25 mouse cellular contexts compared by ENCODE assay signal in genomic region chr2:74482651-74483050, GRCm38 (mm10).
DNase-seq lines count a peak whose midpoint lies in the region; ATAC-seq and TF ChIP-seq lines count a peak whose summit lies in the region.
"Had no signal": no experiment of that assay in that cellular context is flagged by ENCODE, and none has a peak within 500 bp of the region (broad histone marks: within the 10 kb centered on the region; RNA-seq: fewer than 3 reads in every experiment).

No protein-coding gene starts in this region.

- H3K79me2 ChIP-seq in C2C12 (ENCODE audit: control insufficient read depth, insufficient read depth) = no peaks in the 10 kb centered on the region

- no peaks in the 10 kb centered on the region for H3K4me1 ChIP-seq in embryonic fibroblast, embryonic 13.5 days (ENCODE audit: control insufficient read depth, insufficient read depth, low read length)
- H3K4me1 ChIP-seq in hindbrain, embryonic 10.5 days (replicated peaks) = peaks cover 3% of the 10 kb centered on the region; the same call in 1 of the 2 replicates
- H3K4me1 ChIP-seq in intestine, embryonic 16.5 days (ENCODE audit: control insufficient read depth, insufficient read depth, low read length) = no peaks in the 10 kb centered on the region
- H3K4me1 ChIP-seq in intestine, postnatal 0 days (replicated peaks; ENCODE audit: control insufficient read depth, insufficient read depth, low read length) = no peaks in the 10 kb centered on the region
- H3K4me1 ChIP-seq: embryonic facial prominence, embryonic 10.5 days; embryonic facial prominence, embryonic 12.5 days; forebrain, embryonic 13.5 days; forebrain, embryonic 15.5 days had no signal

- H3K79me3 ChIP-seq in C2C12 (ENCODE audit: low read depth) = no peaks in the 10 kb centered on the region

- ATAC-seq in granulocyte monocyte progenitor cell, adult 5-6 weeks (replicated peaks; ENCODE audit: poor library complexity, severe bottlenecking) = 0 out of 2 replicates have a peak, but pooled peaks have one; percentile 14
- no peak for ATAC-seq in intestine, embryonic 16.5 days
- ATAC-seq in intestine, postnatal 0 days = no peak
- ATAC-seq: activated CD4-positive, CD25-positive, alpha-beta regulatory T cell, adult 4 months; forebrain, embryonic 13.5 days; forebrain, embryonic 15.5 days; Patski had no signal

- no peak overlapping the region for H3K9ac ChIP-seq in intestine, embryonic 16.5 days (ENCODE audit: low read depth, low read length)
- H3K9ac ChIP-seq in intestine, postnatal 0 days (ENCODE audit: low read depth, low read length) = no peak overlapping the region
- H3K9ac ChIP-seq: embryonic facial prominence, embryonic 12.5 days; forebrain, embryonic 13.5 days; forebrain, embryonic 15.5 days; forebrain, postnatal 0 days had no signal

- peak; percentile 62 for DNase-seq in 3T3-L1 (ENCODE audit: low read depth, low spot score)
- no peak for DNase-seq in hindbrain, embryonic 10.5 days (ENCODE audit: low spot score)
- DNase-seq in layer of hippocampus, adult 11-12 months (ENCODE audit: low spot score) = no peak
- DNase-seq: adrenal gland, adult 8-10 months; adrenal gland, postnatal 14 days; adrenal gland, postnatal 36 days; B cell, adult 2 months; cerebellum, adult 11-12 months; cerebellum, adult 2 months; cerebellum, adult 9-10 months; cerebellum, postnatal 10 days; cerebellum, postnatal 25 days; forebrain, postnatal 0 days had no signal

- TF ChIP-seq POLR2A in embryonic fibroblast, embryonic 13.5 days (IDR thresholded peaks at IDR 0.05; ENCODE audit: low read depth, low read length) = no peak

- H3K9me3 ChIP-seq in hindbrain, embryonic 10.5 days = no peaks in the 10 kb centered on the region
- no peaks in the 10 kb centered on the region for H3K9me3 ChIP-seq in intestine, embryonic 16.5 days (ENCODE audit: control insufficient read depth, low read length)
- no peaks in the 10 kb centered on the region for H3K9me3 ChIP-seq in intestine, postnatal 0 days (ENCODE audit: control insufficient read depth)
- H3K9me3 ChIP-seq: embryonic facial prominence, embryonic 10.5 days; embryonic facial prominence, embryonic 12.5 days; forebrain, embryonic 13.5 days; forebrain, embryonic 15.5 days had no signal

- no peak overlapping the region for H3K4me2 ChIP-seq in intestine, embryonic 16.5 days (ENCODE audit: low read depth, low read length)
- H3K4me2 ChIP-seq in intestine, postnatal 0 days (replicated peaks; ENCODE audit: low read depth) = no peak overlapping the region
- H3K4me2 ChIP-seq: embryonic facial prominence, embryonic 12.5 days; forebrain, embryonic 13.5 days; forebrain, embryonic 15.5 days had no signal

- no peak for TF ChIP-seq CTCF in C2C12 (IDR thresholded peaks at IDR 0.05; ENCODE audit: control insufficient read depth, insufficient read depth, insufficient read length)
- TF ChIP-seq CTCF in embryonic fibroblast, embryonic 13.5 days (IDR thresholded peaks at IDR 0.05; ENCODE audit: borderline replicate concordance, insufficient read depth, low read length) = no peak
- no peak for TF ChIP-seq CTCF in intestine, postnatal 0 days (IDR thresholded peaks at IDR 0.05; ENCODE audit: low read depth)

- H3K27ac ChIP-seq in embryonic fibroblast, embryonic 13.5 days (ENCODE audit: insufficient read depth, low read length) = peak overlapping the region; percentile 21; the same call in 1 of the 2 replicates
- no peak overlapping the region for H3K27ac ChIP-seq in hindbrain, embryonic 10.5 days
- H3K27ac ChIP-seq in intestine, embryonic 16.5 days (ENCODE audit: low read length) = no peak overlapping the region
- no peak overlapping the region for H3K27ac ChIP-seq in intestine, postnatal 0 days (ENCODE audit: low read depth, low read length)
- H3K27ac ChIP-seq: embryonic facial prominence, embryonic 10.5 days; embryonic facial prominence, embryonic 12.5 days; forebrain, embryonic 13.5 days; forebrain, embryonic 15.5 days had no signal

- no peak overlapping the region for H3ac ChIP-seq in C2C12 (ENCODE audit: control insufficient read depth, insufficient read length, low read depth)

- no peaks in the 10 kb centered on the region for H3K36me3 ChIP-seq in C2C12 (ENCODE audit: control insufficient read depth, insufficient read depth)
- no peaks in the 10 kb centered on the region for H3K36me3 ChIP-seq in hindbrain, embryonic 10.5 days
- H3K36me3 ChIP-seq in intestine, embryonic 16.5 days (ENCODE audit: control insufficient read depth, insufficient read depth, low read length) = no peaks in the 10 kb centered on the region
- no peaks in the 10 kb centered on the region for H3K36me3 ChIP-seq in intestine, postnatal 0 days (ENCODE audit: control insufficient read depth, insufficient read depth)
- H3K36me3 ChIP-seq: embryonic facial prominence, embryonic 10.5 days; embryonic facial prominence, embryonic 12.5 days; forebrain, embryonic 15.5 days had no signal

- H3K4me3 ChIP-seq in C2C12 (ENCODE audit: insufficient read depth, poor library complexity, severe bottlenecking) = no peak overlapping the region
- H3K4me3 ChIP-seq in embryonic fibroblast, embryonic 13.5 days (ENCODE audit: insufficient read depth, low read length) = no peak overlapping the region
- no peak overlapping the region for H3K4me3 ChIP-seq in hindbrain, embryonic 10.5 days
- H3K4me3 ChIP-seq in intestine, embryonic 16.5 days (ENCODE audit: low read length) = no peak overlapping the region
- H3K4me3 ChIP-seq in intestine, postnatal 0 days (ENCODE audit: low read depth, low read length) = no peak overlapping the region
- H3K4me3 ChIP-seq: embryonic facial prominence, embryonic 10.5 days; embryonic facial prominence, embryonic 12.5 days; erythroblast, embryonic 14.5 days; forebrain, embryonic 13.5 days; forebrain, embryonic 15.5 days had no signal

- 95% methylated on average over 10 of the region's 10 CpGs for WGBS in hindbrain, embryonic 10.5 days
- WGBS in intestine, embryonic 16.5 days = 90% methylated on average over 10 of the region's 10 CpGs
- 85% methylated on average over 10 of the region's 10 CpGs for WGBS in intestine, postnatal 0 days

- H3K27me3 ChIP-seq in C2C12 (ENCODE audit: control insufficient read depth, insufficient read depth, insufficient read length) = no peaks in the 10 kb centered on the region
- H3K27me3 ChIP-seq in hindbrain, embryonic 10.5 days (ENCODE audit: insufficient read depth, poor library complexity, severe bottlenecking) = no peaks in the 10 kb centered on the region
- no peaks in the 10 kb centered on the region for H3K27me3 ChIP-seq in intestine, embryonic 16.5 days (replicated peaks; ENCODE audit: control insufficient read depth, insufficient read depth, low read length)
- no peaks in the 10 kb centered on the region for H3K27me3 ChIP-seq in intestine, postnatal 0 days (replicated peaks; ENCODE audit: control insufficient read depth, insufficient read depth, low read length)
- H3K27me3 ChIP-seq: embryonic facial prominence, embryonic 12.5 days; forebrain, embryonic 13.5 days; forebrain, embryonic 15.5 days had no signal

TF ChIP-seq in C2C12, 6 proteins besides CTCF, POLR2A, EP300 and RAD21:
- TF ChIP-seq CEBPB (IDR thresholded peaks at IDR 0.05; ENCODE audit: low read depth) (peak; percentile 29), MAX (IDR thresholded peaks at IDR 0.05) (no peak)
